Mouse (Mus musculus) ovary, postnatal 10 days (tissue): ENCODE measurements around the gene Coa3.

Experiments
- DNase-seq: peaks from one replicate; pipeline ENCODE4 v3.0.0; 2022; ENCODE audit warnings: low spot score

Gene Coa3

GRCm38 (mm10) chr11:101280837-101281236 is 1.9 kb upstream of the Coa3 start:
- DNase-seq, result no peak

- DNase-seq, result no peak
These were observed 267 bp upstream of the Coa3 start for GRCm38 (mm10) chr11:101279193-101279569.

GRCm38 (mm10) chr11:101277381-101278222 is 1.3 kb downstream of the Coa3 start:
- no peak for DNase-seq

GRCm38 (mm10) chr11:101276319-101277070 is 2.4 kb downstream of the Coa3 start:
- no peak for DNase-seq

- DNase-seq, result no peak
These were observed 3.6 kb downstream of the Coa3 start for GRCm38 (mm10) chr11:101275309-101275708.

- no peak for DNase-seq
These were observed 6.5 kb downstream of the Coa3 start for GRCm38 (mm10) chr11:101272446-101272845.

GRCm38 (mm10) chr11:101269577-101270116 is 9.3 kb downstream of the Coa3 start:
- DNase-seq, result no peak

- DNase-seq, result no peak
These were observed 13.0 kb downstream of the Coa3 start for GRCm38 (mm10) chr11:101265906-101266305.

GRCm38 (mm10) chr11:101264954-101265471 is 13.9 kb downstream of the Coa3 start:
- no peak for DNase-seq

GRCm38 (mm10) chr11:101263989-101264280 is 15.0 kb downstream of the Coa3 start:
- DNase-seq, result no peak

- no peak for DNase-seq
These were observed 15.6 kb downstream of the Coa3 start for GRCm38 (mm10) chr11:101263138-101263988.

- no peak for DNase-seq
These were observed 16.5 kb downstream of the Coa3 start for GRCm38 (mm10) chr11:101262272-101262967.

- DNase-seq, result no peak
These were observed 18.0 kb downstream of the Coa3 start for GRCm38 (mm10) chr11:101260826-101261380.

- DNase-seq, result peak; percentile 62
These were observed 18.7 kb downstream of the Coa3 start, which contains the start of gene Wnk4 for GRCm38 (mm10) chr11:101259948-101260825. Gene Wnk4 (plus strand): TSS chr11:101260567.

GRCm38 (mm10) chr11:101259261-101259712 is 19.6 kb downstream of the Coa3 start:
- no peak for DNase-seq

- no peak for DNase-seq
These were observed 22.8 kb downstream of the Coa3 start for GRCm38 (mm10) chr11:101255826-101256775.

- peak; percentile 74 for DNase-seq
These were observed 25.1 kb downstream of the Coa3 start, which contains the start of gene Vps25 for GRCm38 (mm10) chr11:101253613-101254389. Gene Vps25 (plus strand): TSS chr11:101253707.

GRCm38 (mm10) chr11:101252941-101253340 is 26.0 kb downstream of the Coa3 start:
- no peak for DNase-seq
